Mouse (Mus musculus) small intestine, adult 2 months (tissue): ENCODE measurements around the gene Fam110c. TPM values are rescaled to one million over a fixed set of nuclear protein-coding genes. Genes with fewer than 3 reads are reported as not detected.

ENCODE experiments used
- H3K27ac ChIP-seq: fragments of 200-500 bp; 2 replicates; pipeline ENCODE4 v1.5.1; 2012; ENCODE audit warnings: low read depth, low read length, control low read depth, inconsistent platforms; ENCODE audit not compliant: insufficient read depth
- H3K27me3 ChIP-seq: fragments of 200-500 bp; 2 replicates; pipeline ENCODE4 v1.6.1; 2012; ENCODE audit warnings: mild to moderate bottlenecking, moderate library complexity, low read length, inconsistent platforms; ENCODE audit not compliant: control insufficient read depth, insufficient read depth
- H3K36me3 ChIP-seq: fragments of 200-500 bp; 2 replicates; pipeline ENCODE4 v1.6.1; 2012; ENCODE audit warnings: mild to moderate bottlenecking, low read length, control low read depth, inconsistent platforms; ENCODE audit not compliant: control insufficient read depth, insufficient read depth
- H3K4me1 ChIP-seq: fragments of 200-500 bp; 2 replicates; pipeline ENCODE4 v1.6.1; 2012; ENCODE audit warnings: low read length, inconsistent platforms, mixed read lengths; ENCODE audit not compliant: control insufficient read depth, insufficient read depth, insufficient read length
- H3K4me3 ChIP-seq: fragments of 200-500 bp; 2 replicates; pipeline ENCODE4 v1.5.1; 2012; ENCODE audit warnings: low read depth, mild to moderate bottlenecking, control low read depth, inconsistent platforms, low read length, moderate library complexity
- CTCF ChIP-seq: fragments of 200-500 bp; IDR thresholded peaks from 2 replicates; pipeline ENCODE4 v1.5.1; 2012; ENCODE audit warnings: low read depth, mild to moderate bottlenecking, control low read depth, inconsistent platforms, low read length, moderate library complexity, mixed read lengths; ENCODE audit not compliant: insufficient replicate concordance, insufficient read length; ENCODE audit errors: extremely low read depth
- POLR2A ChIP-seq: fragments of 200-500 bp; IDR thresholded peaks from 2 replicates; pipeline ENCODE4 v1.6.1; 2012; ENCODE audit warnings: low read depth, mild to moderate bottlenecking, control low read depth, inconsistent platforms, low read length, moderate library complexity
- WGBS: fragments of 180-500 bp; shearing (Covaris S2); methylation state at CpG from one replicate; pipeline ENCODE4 v1.1.7; 2018; 5-methylcytosine and 5-hydroxymethylcytosine counted together
- polyA plus RNA-seq: library from polyadenylated mRNA; depleted of rRNA; stranded (reverse); fragments of >200 nt; gene quantifications from 2 replicates; pipeline ENCODE4 v1.2.3, GENCODE M21; 2012

Gene Fam110c
- polyA plus RNA-seq, 1 experiment = 10.8 TPM

DNA sequence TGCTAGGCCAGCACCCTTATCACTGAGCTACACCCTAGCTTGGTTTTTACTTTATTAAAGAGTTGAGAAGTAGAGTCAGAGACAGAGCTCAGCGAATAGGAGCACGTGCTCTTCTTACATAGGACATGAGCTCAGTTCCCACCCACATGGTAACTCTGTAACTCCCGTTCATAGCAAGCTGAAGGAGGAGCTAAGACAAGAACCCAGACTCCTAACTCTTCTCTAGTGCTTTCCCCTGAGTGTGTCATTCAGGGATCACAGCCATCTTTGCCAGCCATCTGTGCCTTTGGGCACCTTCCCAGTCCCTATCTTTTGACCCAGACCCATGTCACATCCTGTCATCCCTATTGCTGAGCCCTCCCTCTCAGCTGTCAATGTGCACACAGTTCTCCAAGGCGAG lies 13.4 kb downstream of the Fam110c start:
- Histone ChIP-seq H3K36me3 (peaks cover 4% of the 10 kb centered on the region), H3K27ac (no peak overlapping the region), H3K4me1 (no peaks in the 10 kb centered on the region), H3K4me3 (no peak overlapping the region), H3K27me3 (no peaks in the 10 kb centered on the region)
- WGBS = 87% methylated on average over 4 of the region's 4 CpGs
- TF ChIP-seq CTCF (no peak), POLR2A (no peak)

DNA sequence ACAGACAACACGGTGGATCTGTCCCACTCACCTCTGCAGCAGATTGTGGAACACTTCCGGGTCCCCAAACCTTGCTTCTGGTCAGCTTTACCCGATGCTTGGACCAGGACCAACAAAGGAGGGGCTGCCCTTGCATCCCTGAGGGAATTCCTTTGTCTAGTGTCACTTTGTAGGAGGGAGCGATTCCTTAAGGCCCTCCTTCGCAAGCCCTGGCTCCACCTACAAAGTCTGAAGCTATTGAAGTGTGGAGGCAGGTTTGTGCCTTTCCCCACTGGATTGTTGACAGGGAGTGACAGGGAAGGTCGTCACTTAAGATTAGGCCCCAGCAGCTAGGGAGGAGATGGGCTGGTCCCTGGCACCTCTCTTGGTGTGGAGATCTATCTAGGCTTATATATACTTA lies 16.7 kb downstream of the Fam110c start:
- Histone ChIP-seq H3K36me3 (no peaks in the 10 kb centered on the region), H3K4me1 (no peaks in the 10 kb centered on the region), H3K27ac (no peak overlapping the region), H3K27me3 (no peaks in the 10 kb centered on the region), H3K4me3 (no peak overlapping the region)
- TF ChIP-seq CTCF (no peak), POLR2A (no peak)
- 41% methylated on average over 6 of the region's 6 CpGs for WGBS

DNA sequence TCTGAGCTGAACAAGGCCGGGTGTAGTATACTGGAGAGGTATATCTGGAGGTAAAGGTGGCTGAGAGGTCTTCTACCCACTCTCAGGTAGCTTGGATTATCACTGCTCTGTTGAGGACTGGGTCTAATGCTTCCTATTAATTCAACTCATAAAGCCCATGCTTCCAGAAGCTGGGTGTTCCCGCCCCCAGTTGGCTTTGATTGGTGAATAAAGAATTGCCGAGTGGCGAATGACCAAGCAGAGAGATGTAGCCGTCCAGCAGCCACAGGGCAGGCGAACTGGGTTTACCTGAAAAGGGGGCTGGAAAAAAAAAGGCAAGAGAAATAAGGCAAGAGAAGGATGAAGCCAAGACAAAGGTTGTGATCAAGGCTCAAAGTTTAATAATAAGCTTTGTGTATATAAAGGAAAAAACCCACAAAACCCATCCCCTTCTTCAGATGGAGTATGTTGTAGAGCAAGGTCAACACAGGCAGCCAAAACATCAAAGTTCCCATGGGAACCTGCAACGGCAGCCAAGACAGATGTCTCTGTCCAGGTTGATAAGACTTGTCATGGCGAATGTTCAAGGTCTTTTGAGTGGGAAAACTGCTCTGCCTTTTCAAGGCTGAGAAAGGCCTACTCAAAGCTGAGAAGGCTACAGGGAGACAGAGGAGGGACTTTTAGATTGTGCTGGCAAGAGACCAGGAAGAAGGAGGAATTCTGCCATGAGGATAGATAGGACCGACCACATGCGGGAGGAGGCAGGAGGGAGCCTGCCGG lies 17.4 kb downstream of the Fam110c start:
- Histone ChIP-seq H3K27me3 (no peaks in the 10 kb centered on the region), H3K4me1 (no peaks in the 10 kb centered on the region), H3K27ac (no peak overlapping the region), H3K4me3 (no peak overlapping the region), H3K36me3 (no peaks in the 10 kb centered on the region)
- TF ChIP-seq CTCF = no peak
- no peak for TF ChIP-seq POLR2A
- 49% methylated on average over 11 of the region's 11 CpGs for WGBS

DNA sequence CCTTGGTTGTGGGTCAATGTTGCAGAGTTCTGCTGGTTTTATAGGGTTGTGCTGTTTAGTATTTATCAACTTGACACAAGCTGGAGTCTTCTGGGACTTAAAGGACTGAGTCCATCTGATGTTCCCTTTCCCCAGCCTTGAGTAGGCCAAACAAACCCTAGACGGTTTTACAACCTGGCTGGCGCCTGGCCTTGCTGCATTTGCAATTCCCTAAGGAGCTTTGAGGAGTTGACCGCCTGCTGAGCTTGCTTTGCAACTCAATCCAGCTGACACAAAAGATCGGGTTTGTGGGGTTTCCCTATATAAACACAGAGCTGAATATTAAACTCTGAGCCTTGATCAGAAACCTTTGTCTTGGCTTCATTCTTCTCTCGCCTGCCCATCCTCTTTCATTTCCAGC lies 18.8 kb downstream of the Fam110c start:
- no peaks in the 10 kb centered on the region for H3K36me3 ChIP-seq
- no peak for TF ChIP-seq CTCF
- TF ChIP-seq POLR2A = no peak
- H3K4me3 ChIP-seq = no peak overlapping the region
- 71% methylated on average over 5 of the region's 5 CpGs for WGBS
- no peaks in the 10 kb centered on the region for H3K27me3 ChIP-seq
- no peak overlapping the region for H3K27ac ChIP-seq
- no peaks in the 10 kb centered on the region for H3K4me1 ChIP-seq

DNA sequence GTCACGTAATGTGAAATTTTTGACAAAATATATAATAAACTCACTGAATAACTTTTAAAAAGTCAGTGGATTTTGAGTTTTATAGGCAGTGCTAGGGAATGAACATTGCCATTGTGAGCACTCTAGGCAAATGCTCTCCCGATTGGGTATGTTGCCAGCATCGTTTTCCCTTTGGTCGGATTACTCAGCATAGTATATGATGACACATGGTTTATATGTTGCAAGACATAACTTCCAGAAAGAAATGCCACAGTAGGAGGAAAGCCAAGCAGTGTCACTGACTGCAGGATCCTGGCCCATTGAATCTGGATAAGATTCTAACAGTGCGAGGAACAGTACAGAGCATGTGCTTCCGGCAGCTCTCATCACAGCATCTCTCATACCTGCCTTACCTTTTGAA lies 23.5 kb downstream of the Fam110c start:
- Histone ChIP-seq H3K4me3 (no peak overlapping the region), H3K27ac (no peak overlapping the region), H3K36me3 (no peaks in the 10 kb centered on the region), H3K4me1 (no peaks in the 10 kb centered on the region), H3K27me3 (no peaks in the 10 kb centered on the region)
- no peak for TF ChIP-seq CTCF
- TF ChIP-seq POLR2A = no peak
- 88% methylated on average over 6 of the region's 6 CpGs for WGBS

DNA sequence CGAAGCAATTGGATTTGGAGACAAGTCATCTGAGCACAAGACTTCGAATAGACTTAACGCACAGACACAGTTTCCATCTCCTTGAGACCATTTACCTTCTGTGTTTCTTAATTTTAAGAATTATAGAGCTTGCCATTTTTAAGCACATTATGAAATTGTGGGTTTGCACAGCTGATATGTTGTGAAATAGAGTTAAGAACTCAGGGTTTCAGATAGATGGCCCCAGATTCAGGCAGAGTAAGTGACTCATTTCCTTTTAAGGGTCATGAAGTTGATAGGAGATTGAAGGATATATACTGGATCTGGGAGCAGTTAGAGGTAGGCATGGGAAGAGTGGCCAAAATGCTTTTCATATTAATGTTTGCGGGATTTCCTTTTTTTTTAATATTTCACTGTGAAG lies 27.5 kb downstream of the Fam110c start:
- no peak for TF ChIP-seq CTCF
- TF ChIP-seq POLR2A = no peak
- Histone ChIP-seq H3K4me3 (no peak overlapping the region), H3K4me1 (no peaks in the 10 kb centered on the region), H3K27ac (no peak overlapping the region), H3K27me3 (no peaks in the 10 kb centered on the region), H3K36me3 (no peaks in the 10 kb centered on the region)
- 93% methylated on average over 4 of the region's 4 CpGs for WGBS

DNA sequence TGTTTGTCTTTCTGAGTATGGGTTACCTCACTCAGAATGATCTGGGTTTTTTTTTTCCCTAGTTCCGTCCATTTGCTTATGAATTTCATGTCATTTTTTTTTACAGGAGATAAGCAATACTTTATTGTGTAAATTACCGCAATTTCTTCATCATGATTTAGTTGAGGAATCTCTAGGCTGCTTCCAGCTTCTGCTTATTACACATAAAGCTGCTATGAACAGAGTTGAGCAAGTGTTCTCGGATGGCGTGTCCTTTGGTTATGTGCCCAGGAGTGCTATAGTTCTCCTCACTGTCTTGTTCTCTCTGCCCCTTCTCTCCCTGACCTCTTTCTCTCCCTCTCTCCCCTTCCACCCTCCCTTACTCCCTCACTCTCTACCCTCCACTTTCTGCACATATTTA lies 28.2 kb downstream of the Fam110c start:
- 80% methylated on average over 4 of the region's 4 CpGs for WGBS
- TF ChIP-seq POLR2A = no peak
- no peak for TF ChIP-seq CTCF
- no peaks in the 10 kb centered on the region for H3K4me1 ChIP-seq
- no peaks in the 10 kb centered on the region for H3K27me3 ChIP-seq
- H3K4me3 ChIP-seq = no peak overlapping the region
- no peak overlapping the region for H3K27ac ChIP-seq
- H3K36me3 ChIP-seq = no peaks in the 10 kb centered on the region
